Mouse (Mus musculus) lung, adult 2 months (tissue): Measurements from ENCODE around the gene Faap20. TPM values are rescaled to one million over a fixed set of nuclear protein-coding genes. Genes with fewer than 3 reads are reported as not detected.
A peak's percentile ranks its signal among the peaks of the same experiment; 100 is the strongest.

ENCODE experiments used
- DNase-seq: peaks from one replicate; pipeline ENCODE4 v3.0.0; 2022
- H3K4me1 ChIP-seq: fragments of 200-500 bp; 2 replicates; pipeline ENCODE4 v1.6.1; 2011; ENCODE audit warnings: low read length; ENCODE audit not compliant: control insufficient read depth, insufficient read depth
- H3K4me3 ChIP-seq: fragments of 200-500 bp; replicated peaks from 2 replicates; pipeline ENCODE3; 2011; ENCODE audit warnings: low read depth, mild to moderate bottlenecking, control low read depth, low read length; ENCODE audit errors: extremely low read depth
- CTCF ChIP-seq: fragments of 200-500 bp; IDR thresholded peaks from 2 replicates; pipeline ENCODE4 v1.5.1; 2011; ENCODE audit warnings: mild to moderate bottlenecking, low read length, control low read depth; ENCODE audit not compliant: insufficient read depth
- POLR2A ChIP-seq: fragments of 200-500 bp; IDR thresholded peaks from 2 replicates; pipeline ENCODE4 v1.6.1; 2011; ENCODE audit warnings: low read depth, mild to moderate bottlenecking, control low read depth, low read length, borderline replicate concordance; ENCODE audit errors: extremely low read depth
- WGBS: fragments of 180-500 bp; shearing (Covaris S2); methylation state at CpG from one replicate; pipeline ENCODE4 v1.1.7; 2018; 5-methylcytosine and 5-hydroxymethylcytosine counted together
- polyA plus RNA-seq: library from polyadenylated mRNA; depleted of rRNA; stranded (reverse); fragments of >200 nt; gene quantifications from 2 replicates; pipeline ENCODE4 v1.2.3, GENCODE M21; 2012

The Faap20 gene
- polyA plus RNA-seq, 1 experiment: 59.3 TPM

GRCm38 (mm10) chr4:155264521-155265321 lies 15.1 kb downstream of the Faap20 start:
- DNase-seq: no peak
- WGBS: 81% methylated on average over 3 of the region's 3 CpGs

GRCm38 (mm10) chr4:155267047-155267543 lies 17.5 kb downstream of the Faap20 start:
- Histone ChIP-seq H3K4me1 (peaks cover 3% of the 10 kb centered on the region; the same call in 1 of the 2 replicates), H3K4me3 (no peak overlapping the region)
- DNase-seq: no peak
- WGBS: 53% methylated on average over 7 of the region's 7 CpGs
- TF ChIP-seq POLR2A (no peak), CTCF (no peak)

More at GRCm38 (mm10) chr4:155264521-155265321, 15.1 kb downstream of the Faap20 start:
- TF ChIP-seq CTCF: no peak
- no peak for TF ChIP-seq POLR2A
- peaks cover 3% of the 10 kb centered on the region; the same call in 1 of the 2 replicates for H3K4me1 ChIP-seq
- no peak overlapping the region for H3K4me3 ChIP-seq

GRCm38 (mm10) chr4:155267639-155268175 lies 18.1 kb downstream of the Faap20 start:
- no peak overlapping the region for H3K4me3 ChIP-seq
- 43% methylated on average over 12 of the region's 12 CpGs for WGBS
- DNase-seq: no peak

GRCm38 (mm10) chr4:155268382-155268781 lies 18.8 kb downstream of the Faap20 start:
- no peak for TF ChIP-seq POLR2A
- peak; percentile 42; the same call in 1 of the 2 replicates for TF ChIP-seq CTCF
- no peak overlapping the region for H3K4me3 ChIP-seq
- peak; percentile 50 for DNase-seq
- H3K4me1 ChIP-seq: peaks cover 3% of the 10 kb centered on the region; the same call in 1 of the 2 replicates
- 18% methylated on average over 5 of the region's 5 CpGs for WGBS

More at GRCm38 (mm10) chr4:155267639-155268175, 18.1 kb downstream of the Faap20 start:
- TF ChIP-seq CTCF: no peak
- TF ChIP-seq POLR2A: no peak
- H3K4me1 ChIP-seq: peaks cover 3% of the 10 kb centered on the region; the same call in 1 of the 2 replicates

GRCm38 (mm10) chr4:155274451-155274850 lies 24.8 kb downstream of the Faap20 start:
- WGBS: 42% methylated on average over 5 of the region's 5 CpGs
- no peak for DNase-seq
- no peaks in the 10 kb centered on the region for H3K4me1 ChIP-seq
- TF ChIP-seq POLR2A (no peak), CTCF (no peak)
- H3K4me3 ChIP-seq: no peak overlapping the region

GRCm38 (mm10) chr4:155274851-155275250 lies 25.2 kb downstream of the Faap20 start:
- no peak overlapping the region for H3K4me3 ChIP-seq
- 52% methylated on average over 3 of the region's 3 CpGs for WGBS
- TF ChIP-seq POLR2A: no peak
- TF ChIP-seq CTCF: no peak
- DNase-seq: no peak
- H3K4me1 ChIP-seq: no peaks in the 10 kb centered on the region

GRCm38 (mm10) chr4:155277963-155278362 lies 28.4 kb downstream of the Faap20 start:
- Histone ChIP-seq H3K4me3 (no peak overlapping the region), H3K4me1 (no peaks in the 10 kb centered on the region; the same call in 1 of the 2 replicates)
- DNase-seq: no peak
- TF ChIP-seq CTCF (no peak), POLR2A (no peak)
- WGBS: 70% methylated on average over 6 of the region's 6 CpGs

GRCm38 (mm10) chr4:155279054-155279453 lies 29.5 kb downstream of the Faap20 start:
- 84% methylated on average over 8 of the region's 8 CpGs for WGBS
- TF ChIP-seq CTCF (peak; percentile 25; the same call in 1 of the 2 replicates), POLR2A (no peak)

GRCm38 (mm10) chr4:155279926-155280767 lies 30.5 kb downstream of the Faap20 start:
- no peak for DNase-seq
- 37% methylated on average over 16 of the region's 16 CpGs for WGBS
- H3K4me1 ChIP-seq: no peaks in the 10 kb centered on the region; the same call in 1 of the 2 replicates
- TF ChIP-seq POLR2A: no peak
- no peak for TF ChIP-seq CTCF
- H3K4me3 ChIP-seq: no peak overlapping the region

More at GRCm38 (mm10) chr4:155279054-155279453, 29.5 kb downstream of the Faap20 start:
- Histone ChIP-seq H3K4me3 (no peak overlapping the region), H3K4me1 (no peaks in the 10 kb centered on the region; the same call in 1 of the 2 replicates)
- no peak for DNase-seq
